Mouse (Mus musculus): ENCODE measurements around the gene Cabcoco1. TPM values are rescaled to one million over a fixed set of nuclear protein-coding genes. Genes with fewer than 3 reads are reported as not detected.

The Cabcoco1 gene
- total RNA-seq, 1 experiment from 2014 or later, result 6.5 TPM

GRCm38 (mm10) chr10:68507741-68508140 is 34.0 kb downstream of the Cabcoco1 start:
- DNase-seq, result no peak

GRCm38 (mm10) chr10:68506242-68506641 is 35.5 kb downstream of the Cabcoco1 start:
- DNase-seq, result no peak

DNA sequence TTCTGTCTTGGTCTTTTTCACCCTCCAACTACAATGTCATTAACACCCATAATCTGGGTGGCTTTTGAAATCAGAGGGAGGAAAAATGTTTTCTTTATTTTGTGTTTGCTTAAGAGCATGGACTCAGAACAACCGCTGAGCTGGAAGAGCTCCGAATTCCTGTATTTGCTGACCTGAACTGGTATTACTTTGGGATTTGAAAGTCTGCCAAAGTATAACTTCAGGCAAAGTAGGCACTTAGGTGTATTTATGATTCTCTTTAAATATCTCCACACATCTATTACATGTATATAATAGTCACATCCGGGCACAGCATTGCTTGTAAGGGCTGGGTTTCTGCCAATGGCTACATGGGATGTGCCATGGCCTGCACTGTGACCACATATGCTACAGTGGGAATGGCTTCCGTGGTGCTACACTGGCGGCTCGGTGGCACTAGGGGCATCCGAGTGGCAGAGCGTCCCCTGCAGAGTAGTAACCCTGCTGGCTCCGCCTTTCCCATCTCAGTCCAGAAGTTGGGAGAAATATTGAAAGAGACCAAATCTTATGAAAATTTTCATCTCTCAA is 37.0 kb downstream of the Cabcoco1 start:
- no peak for DNase-seq

DNA sequence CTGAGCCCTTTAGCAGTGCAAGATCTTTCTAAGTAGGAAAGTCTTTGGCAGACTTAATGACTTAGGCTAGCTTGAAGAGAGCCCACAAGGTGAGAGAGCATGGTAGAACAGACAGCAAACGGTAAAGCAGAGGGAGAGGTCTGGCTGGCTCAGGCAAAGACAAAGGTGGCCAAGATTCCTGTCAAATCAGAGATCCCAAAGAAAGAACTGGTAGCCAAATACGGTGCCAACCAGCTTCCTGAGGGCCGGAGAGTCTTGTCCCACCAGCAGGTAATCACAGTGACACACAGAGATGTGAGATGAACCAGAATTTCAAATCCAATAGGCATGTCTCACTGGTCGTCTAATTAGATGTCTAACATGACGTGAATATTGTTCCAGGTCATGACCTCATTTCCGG is 40.6 kb downstream of the Cabcoco1 start:
- DNase-seq, result no peak

DNA sequence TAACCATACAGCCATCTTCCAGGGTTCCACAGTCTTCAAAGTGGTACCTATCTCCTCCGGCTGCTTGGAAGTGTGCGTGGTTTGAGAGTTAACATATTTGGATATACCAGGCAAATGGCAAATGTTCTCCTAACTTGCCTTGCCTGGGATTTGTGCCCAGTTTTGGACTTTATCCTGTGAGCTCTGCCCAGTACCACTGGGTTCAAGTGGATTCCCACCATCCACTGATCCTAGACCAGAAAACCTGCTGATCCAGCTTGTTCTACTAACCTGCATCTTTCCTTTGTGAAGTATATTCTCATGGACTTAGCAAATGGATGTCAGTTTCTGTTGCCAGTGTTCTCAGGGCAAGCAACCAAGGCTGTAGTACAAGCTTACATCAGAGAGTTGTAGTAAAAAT is 46.5 kb downstream of the Cabcoco1 start:
- no peak for DNase-seq

GRCm38 (mm10) chr10:68491557-68491956 is 50.1 kb downstream of the Cabcoco1 start:
- DNase-seq, result peak; percentile 6

DNA sequence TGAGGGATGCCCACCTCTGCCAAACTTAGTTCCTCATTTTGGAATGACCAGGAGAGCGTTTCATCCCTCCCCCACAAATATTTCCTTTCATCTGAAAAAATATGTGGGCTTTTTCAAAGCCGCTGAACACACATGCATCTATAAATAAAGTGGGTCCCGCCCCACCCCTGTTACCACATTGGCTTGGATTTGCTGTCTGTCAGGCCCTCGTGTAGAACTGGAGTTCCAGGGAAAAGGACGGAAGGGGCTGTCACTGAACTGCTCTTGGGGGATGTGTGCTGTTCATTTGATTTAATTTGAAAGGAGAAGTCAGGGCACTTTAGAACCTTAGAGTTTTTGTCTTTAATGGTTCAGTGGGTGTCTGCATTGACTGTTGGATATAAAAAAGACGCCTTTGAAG is 50.9 kb downstream of the Cabcoco1 start:
- no peak for DNase-seq

GRCm38 (mm10) chr10:68472799-68473198 is 68.9 kb downstream of the Cabcoco1 start:
- peak; percentile 8 for DNase-seq

GRCm38 (mm10) chr10:68465737-68466327 is 75.9 kb downstream of the Cabcoco1 start:
- no peak for DNase-seq

GRCm38 (mm10) chr10:68464943-68465342 is 76.8 kb downstream of the Cabcoco1 start:
- peak; percentile 93 for DNase-seq

DNA sequence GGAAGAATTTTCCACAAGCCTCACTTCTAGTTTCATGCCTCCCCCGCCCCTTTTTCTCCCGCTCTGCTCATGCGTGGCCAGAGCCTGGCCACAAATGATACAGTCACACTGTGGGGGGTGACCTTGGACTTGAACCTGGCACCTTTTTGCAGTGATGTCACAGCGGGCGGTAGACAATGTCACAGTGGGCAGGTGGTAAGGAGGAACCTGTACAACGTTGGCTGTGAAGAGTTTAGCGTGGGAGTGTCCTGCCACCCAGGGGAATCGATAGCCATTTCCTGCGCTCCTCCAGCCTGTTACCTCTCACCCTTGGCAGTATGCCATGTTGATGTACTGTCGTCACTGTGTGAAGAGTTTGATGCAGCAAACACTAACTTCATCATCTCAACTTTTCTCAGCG is 81.9 kb downstream of the Cabcoco1 start:
- no peak for DNase-seq

DNA sequence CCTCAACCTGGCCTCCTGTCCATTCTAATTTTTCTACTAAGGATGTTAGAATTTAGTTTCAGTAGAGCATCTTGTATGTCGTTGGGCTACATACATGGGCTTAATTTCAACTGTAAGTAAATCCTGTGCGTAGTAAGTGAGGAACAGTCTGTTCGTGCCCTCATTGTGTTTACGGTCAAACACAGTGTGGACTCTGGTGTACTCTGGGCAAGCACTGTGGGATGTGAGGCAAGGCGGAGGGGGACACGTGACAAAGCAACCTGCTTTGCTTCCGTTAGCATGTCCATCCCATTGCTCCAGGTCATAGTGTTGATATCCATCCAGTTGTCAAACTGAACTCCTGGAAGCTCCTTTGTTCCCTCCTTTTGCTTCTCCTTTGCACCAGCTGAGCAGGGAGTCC is 84.7 kb downstream of the Cabcoco1 start:
- DNase-seq, result no peak

- DNase-seq, result no peak
Measured at GRCm38 (mm10) chr10:68454541-68454940, 87.2 kb downstream of the Cabcoco1 start.

GRCm38 (mm10) chr10:68446797-68447125 is 94.9 kb downstream of the Cabcoco1 start:
- no peak for DNase-seq

GRCm38 (mm10) chr10:68445876-68446796 is 95.6 kb downstream of the Cabcoco1 start:
- DNase-seq, result peak; percentile 19

DNA sequence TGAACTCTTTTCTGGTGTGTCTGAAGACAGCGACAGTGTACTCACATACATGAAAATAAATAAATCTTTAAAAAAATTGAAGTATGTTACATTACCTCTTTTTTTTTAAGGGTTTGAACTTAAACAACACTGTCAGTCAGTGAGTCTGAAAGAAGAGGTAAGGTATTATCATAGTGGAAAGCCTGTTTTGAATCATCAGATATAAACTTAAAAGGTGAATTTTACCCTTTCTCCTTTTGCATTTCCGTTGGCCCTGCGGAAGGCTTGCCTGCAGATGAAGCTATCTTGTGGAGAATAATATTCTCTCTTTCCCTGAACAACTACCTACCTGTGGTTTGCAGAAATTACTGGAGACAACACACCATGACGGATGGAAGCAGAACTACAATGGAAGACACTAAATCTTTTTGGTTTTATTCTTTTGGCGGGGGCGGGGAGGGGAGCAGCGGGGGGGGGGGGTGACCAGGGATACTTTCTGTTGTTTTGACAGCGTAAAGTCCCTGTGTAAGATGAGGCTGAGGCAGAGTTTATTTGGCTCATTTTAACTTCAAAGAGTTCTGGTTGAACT is 96.4 kb downstream of the Cabcoco1 start:
- no peak for DNase-seq

- no peak for DNase-seq
Measured at GRCm38 (mm10) chr10:68444361-68445114, 97.2 kb downstream of the Cabcoco1 start.

DNA sequence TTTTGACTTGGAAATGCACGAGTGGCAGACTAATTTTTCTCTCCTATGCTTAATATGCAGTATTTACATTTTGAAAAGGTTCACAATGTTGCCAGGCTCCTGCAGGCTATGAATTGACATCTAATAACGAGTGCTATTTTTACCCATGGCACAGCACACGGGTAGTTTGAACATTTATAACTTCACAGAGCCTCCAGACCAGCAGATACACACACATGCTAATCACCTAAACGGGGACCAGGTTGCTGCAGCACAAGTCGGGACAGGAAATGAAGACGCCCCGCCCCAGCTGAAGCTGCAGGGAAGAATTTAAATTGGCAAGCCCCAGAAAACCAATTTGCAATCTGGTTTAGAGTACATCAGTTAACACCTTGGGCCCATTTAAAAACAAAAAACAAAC is 98.6 kb downstream of the Cabcoco1 start:
- DNase-seq, result peak; percentile 29

- peak; percentile 8 for DNase-seq
Measured at GRCm38 (mm10) chr10:68442713-68443112, 99.0 kb downstream of the Cabcoco1 start.

GRCm38 (mm10) chr10:68441931-68442662 is 99.6 kb downstream of the Cabcoco1 start:
- DNase-seq, result no peak

GRCm38 (mm10) chr10:68440515-68440914 is 101.2 kb downstream of the Cabcoco1 start:
- no peak for DNase-seq

DNA sequence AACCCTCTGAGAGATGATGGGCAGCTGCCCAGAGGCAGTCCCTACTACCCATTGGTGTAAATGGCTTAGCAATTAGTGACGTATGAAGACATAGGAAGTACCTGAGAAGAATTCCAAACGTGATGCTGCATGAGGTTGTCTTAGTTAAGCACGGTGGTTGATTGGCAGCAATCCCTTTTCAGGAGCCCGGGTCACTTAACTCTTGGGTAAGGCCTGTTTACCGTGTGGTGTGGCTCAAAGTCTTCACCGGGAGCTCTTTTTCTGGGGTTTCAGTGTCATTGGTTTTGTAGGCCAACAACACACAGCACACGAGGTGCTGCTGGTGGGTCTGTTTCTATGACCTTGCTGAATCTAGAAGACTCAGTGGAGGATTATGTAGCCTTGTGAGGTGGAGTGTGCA is 105.9 kb downstream of the Cabcoco1 start:
- no peak for DNase-seq
